Mouse (Mus musculus): ENCODE data around the gene Cryl1. TPM values are rescaled to one million over a fixed set of nuclear protein-coding genes. Genes with fewer than 3 reads are reported as not detected.

Cryl1 gene
- 13.0 and 14.0 TPM in 2 replicates for polyA plus RNA-seq (2014; fragmentation: Nextera tagmentation; extraction: Ambion mirVana)

DNA sequence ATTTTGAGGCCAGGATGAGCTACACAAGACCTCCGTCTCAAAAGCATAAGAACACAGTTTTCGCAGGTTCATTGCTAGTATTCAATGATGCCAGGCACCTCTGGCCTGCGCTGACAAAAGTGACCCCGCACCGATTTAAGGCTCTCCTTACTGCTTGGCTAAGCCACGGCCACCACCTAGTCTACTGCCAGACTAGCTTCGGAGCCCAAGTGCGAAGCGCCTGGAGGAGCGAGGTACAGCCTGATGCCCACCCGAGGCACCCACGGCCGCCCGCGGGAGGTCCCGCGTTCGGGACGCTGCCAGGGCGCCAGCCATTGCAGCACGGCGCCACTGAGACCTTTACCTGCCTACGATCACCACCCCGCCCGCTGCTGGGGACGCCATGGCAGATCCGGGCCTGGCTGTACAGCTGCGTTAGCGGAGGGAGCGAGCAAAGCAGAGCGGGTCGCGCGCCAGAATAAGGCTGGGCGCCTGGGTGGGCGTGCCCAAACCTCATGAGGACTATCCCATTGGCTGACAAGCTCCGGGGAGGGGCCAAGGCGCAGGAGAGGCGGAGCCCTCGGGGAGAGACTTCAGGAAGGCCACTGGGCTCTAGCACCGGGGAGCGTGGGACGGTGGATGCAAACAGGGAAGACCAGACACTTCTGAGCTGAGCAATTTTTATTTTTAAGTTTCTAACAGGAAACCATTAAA is at the start of gene Cryl1:
Gene Cryl1, minus strand, starts transcription at position 465 of the 693 bp plus-strand sequence.
- DNase-seq (ENCODE audit: low spot score) (peak; percentile 96), ATAC-seq (ENCODE audit: insufficient number of reproducible peaks, low FRiP score, low TSS enrichment, low read depth) (peak; percentile 98)
- 2% methylated on average over 43 of the region's 43 CpGs for WGBS
- Histone ChIP-seq H3K4me1 (ENCODE audit: control insufficient read depth, insufficient read depth, low read length) (0 out of 2 replicates have a peak, but pooled peaks cover 2% of the 10 kb centered on the region), H3K27me3 (ENCODE audit: control insufficient read depth, insufficient read depth, low read length) (0 out of 2 replicates have a peak, but pooled peaks cover 2% of the 10 kb centered on the region), H3K4me3 (ENCODE audit: low read depth, low read length) (peak within 1 kb of the TSS; percentile 62), H3K9me3 (ENCODE audit: control insufficient read depth, low read length) (no peaks in the 10 kb centered on the region), H3K9ac (ENCODE audit: low read length) (peak within 1 kb of the TSS; percentile 77), H3K4me2 (ENCODE audit: low read depth, severe bottlenecking) (peak within 1 kb of the TSS; percentile 80), H3K27ac (replicated peaks; ENCODE audit: low read depth, low read length) (no peak within 1 kb of the TSS), H3K36me3 (ENCODE audit: control insufficient read depth, insufficient read depth, low read length) (no peaks in the 10 kb centered on the region)

DNA sequence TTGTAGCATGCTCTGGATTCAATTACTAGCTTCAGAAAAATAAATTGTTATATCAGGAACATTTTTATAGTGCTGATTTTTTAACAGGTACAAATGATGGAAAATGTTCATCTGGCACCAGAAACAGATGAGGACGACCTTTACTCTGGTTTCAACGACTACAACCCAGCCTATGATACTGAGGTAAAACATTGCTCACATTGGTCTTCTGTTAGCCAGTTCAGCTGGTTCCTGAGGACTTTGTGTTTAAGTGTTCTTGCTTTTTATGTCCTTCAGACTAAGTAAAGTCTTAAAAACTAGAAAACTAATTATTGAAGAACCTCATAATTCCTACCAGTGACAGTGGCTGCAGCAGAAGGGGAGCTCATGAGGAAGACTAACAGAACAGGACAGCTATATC is 32.1 kb upstream of the Cryl1 start:
- H3K9me3 ChIP-seq (ENCODE audit: control insufficient read depth, low read length): no peaks in the 10 kb centered on the region
- DNase-seq (ENCODE audit: low spot score): no peak
- WGBS: 56% methylated on average over 2 of the region's 2 CpGs
- ATAC-seq (ENCODE audit: insufficient number of reproducible peaks, low FRiP score, low TSS enrichment, low read depth): no peak
- H3K27me3 ChIP-seq (ENCODE audit: control insufficient read depth, insufficient read depth, low read length): no peaks in the 10 kb centered on the region
- no peak overlapping the region for H3K4me2 ChIP-seq (ENCODE audit: low read depth, severe bottlenecking)
- peaks cover 4% of the 10 kb centered on the region; the same call in 1 of the 2 replicates for H3K4me1 ChIP-seq (ENCODE audit: control insufficient read depth, insufficient read depth, low read length)
- H3K27ac ChIP-seq (replicated peaks; ENCODE audit: low read depth, low read length): no peak overlapping the region
- H3K9ac ChIP-seq (ENCODE audit: low read length): no peak overlapping the region
- H3K4me3 ChIP-seq (ENCODE audit: low read depth, low read length): no peak overlapping the region
- H3K36me3 ChIP-seq (ENCODE audit: control insufficient read depth, insufficient read depth, low read length): no peaks in the 10 kb centered on the region

DNA sequence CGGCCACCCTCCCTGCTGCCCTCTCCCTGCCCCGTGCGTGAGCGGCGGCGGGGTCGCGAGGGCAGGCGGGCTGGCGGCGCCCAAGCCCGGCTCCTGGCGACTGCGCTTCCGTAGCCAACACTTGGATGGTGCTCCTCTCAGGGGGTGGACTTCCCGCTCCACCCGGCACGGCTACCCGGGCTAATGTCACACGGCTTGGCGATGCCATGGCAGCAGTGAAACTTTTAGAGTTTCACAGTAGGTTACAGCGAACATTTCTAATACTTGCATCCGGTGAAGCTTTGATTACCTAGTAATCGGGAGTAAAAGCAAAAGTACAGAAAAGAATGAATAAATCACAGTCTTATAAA is 25.9 kb upstream of the Cryl1 start:
- Histone ChIP-seq H3K27me3 (ENCODE audit: control insufficient read depth, insufficient read depth, low read length) (no peaks in the 10 kb centered on the region), H3K4me1 (ENCODE audit: control insufficient read depth, insufficient read depth, low read length) (no peaks in the 10 kb centered on the region), H3K9ac (ENCODE audit: low read length) (peak overlapping the region; percentile 77), H3K4me2 (ENCODE audit: low read depth, severe bottlenecking) (peak overlapping the region; percentile 70), H3K27ac (replicated peaks; ENCODE audit: low read depth, low read length) (no peak overlapping the region), H3K4me3 (ENCODE audit: low read depth, low read length) (peak overlapping the region; percentile 92), H3K9me3 (ENCODE audit: control insufficient read depth, low read length) (no peaks in the 10 kb centered on the region), H3K36me3 (ENCODE audit: control insufficient read depth, insufficient read depth, low read length) (no peaks in the 10 kb centered on the region)
- WGBS: 2% methylated on average over 23 of the region's 24 CpGs
- peak; percentile 82 for ATAC-seq (ENCODE audit: insufficient number of reproducible peaks, low FRiP score, low TSS enrichment, low read depth)
- DNase-seq (ENCODE audit: low spot score): no peak

DNA sequence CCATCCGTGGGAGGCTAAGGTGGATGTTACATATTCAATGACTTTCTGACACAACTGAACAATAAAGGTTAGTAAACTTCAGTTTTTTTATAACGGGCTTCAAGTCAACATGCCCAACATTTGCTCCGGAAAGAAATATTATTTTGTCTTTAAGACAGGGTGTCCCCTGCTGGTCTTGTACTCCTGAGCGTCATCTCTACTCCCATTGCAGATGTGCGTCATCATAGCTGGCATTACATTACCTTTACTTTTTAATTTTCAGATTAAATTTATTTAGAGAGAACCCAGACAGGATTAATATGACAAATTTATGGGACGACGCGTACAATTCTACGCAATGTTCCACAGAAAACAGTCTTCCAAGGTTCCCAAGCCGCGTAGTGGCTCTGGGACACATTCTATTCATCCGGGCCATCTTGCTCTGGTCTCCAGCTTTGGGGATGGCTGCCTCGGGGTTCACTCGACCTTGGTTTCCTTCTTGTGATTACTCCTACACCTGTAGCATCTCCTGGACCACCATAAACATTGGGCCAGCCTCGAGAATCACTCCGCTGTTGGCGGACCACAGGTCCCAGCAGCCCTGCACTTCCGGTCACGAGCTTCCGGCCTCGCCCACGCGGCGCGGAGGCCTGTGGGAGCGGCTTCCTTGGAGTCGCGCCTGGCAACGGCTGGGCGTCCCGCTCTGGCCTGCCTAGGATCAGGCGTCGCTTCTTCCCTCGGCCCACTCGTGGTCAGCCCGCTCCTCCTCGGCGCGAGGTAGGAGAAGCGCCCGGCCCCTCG is 25.3 kb upstream of the Cryl1 start, which contains the start of gene Ift88:
Gene Ift88, plus strand, starts transcription at position 631 of the 780 bp plus-strand sequence.
- H3K4me1 ChIP-seq (ENCODE audit: control insufficient read depth, insufficient read depth, low read length): no peaks in the 10 kb centered on the region
- H3K4me3 ChIP-seq (ENCODE audit: low read depth, low read length): peak within 1 kb of the TSS; percentile 92
- peak within 1 kb of the TSS; percentile 70 for H3K4me2 ChIP-seq (ENCODE audit: low read depth, severe bottlenecking)
- no peaks in the 10 kb centered on the region for H3K9me3 ChIP-seq (ENCODE audit: control insufficient read depth, low read length)
- DNase-seq (ENCODE audit: low spot score) (peak; percentile 94), ATAC-seq (ENCODE audit: insufficient number of reproducible peaks, low FRiP score, low TSS enrichment, low read depth) (peak; percentile 93)
- WGBS: 5% methylated on average over 39 of the region's 42 CpGs
- H3K27me3 ChIP-seq (ENCODE audit: control insufficient read depth, insufficient read depth, low read length): no peaks in the 10 kb centered on the region
- H3K27ac ChIP-seq (replicated peaks; ENCODE audit: low read depth, low read length): no peak within 1 kb of the TSS
- H3K36me3 ChIP-seq (ENCODE audit: control insufficient read depth, insufficient read depth, low read length): no peaks in the 10 kb centered on the region
- H3K9ac ChIP-seq (ENCODE audit: low read length): peak within 1 kb of the TSS; percentile 77

DNA sequence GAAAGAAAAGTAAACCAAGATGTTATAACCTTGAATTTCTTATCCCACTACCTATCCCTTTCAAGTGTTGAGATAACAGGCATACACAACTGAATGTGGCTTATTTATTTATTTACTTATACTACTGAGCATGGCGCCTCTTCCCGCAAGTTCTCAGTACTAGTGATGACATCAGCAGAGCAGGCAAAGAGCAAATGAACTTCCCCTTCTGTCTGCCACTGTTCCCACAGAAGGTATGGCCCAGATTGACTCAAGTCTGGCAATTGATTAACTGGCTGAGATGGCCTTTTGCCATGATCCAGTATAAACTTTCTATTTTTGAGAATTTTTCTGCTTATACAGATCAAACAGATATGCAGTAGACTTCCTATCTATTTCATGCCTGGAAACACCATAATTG is 18.9 kb upstream of the Cryl1 start:
- H3K4me2 ChIP-seq (ENCODE audit: low read depth, severe bottlenecking): no peak overlapping the region
- no peak overlapping the region for H3K9ac ChIP-seq (ENCODE audit: low read length)
- H3K4me3 ChIP-seq (ENCODE audit: low read depth, low read length): no peak overlapping the region
- DNase-seq (ENCODE audit: low spot score) (no peak), ATAC-seq (ENCODE audit: insufficient number of reproducible peaks, low FRiP score, low TSS enrichment, low read depth) (no peak)
- 96% methylated on average over 2 of the region's 2 CpGs for WGBS
- H3K27ac ChIP-seq (replicated peaks; ENCODE audit: low read depth, low read length): no peak overlapping the region
- no peaks in the 10 kb centered on the region for H3K36me3 ChIP-seq (ENCODE audit: control insufficient read depth, insufficient read depth, low read length)
- H3K27me3 ChIP-seq (ENCODE audit: control insufficient read depth, insufficient read depth, low read length): no peaks in the 10 kb centered on the region
- no peaks in the 10 kb centered on the region for H3K9me3 ChIP-seq (ENCODE audit: control insufficient read depth, low read length)
- no peaks in the 10 kb centered on the region for H3K4me1 ChIP-seq (ENCODE audit: control insufficient read depth, insufficient read depth, low read length)

DNA sequence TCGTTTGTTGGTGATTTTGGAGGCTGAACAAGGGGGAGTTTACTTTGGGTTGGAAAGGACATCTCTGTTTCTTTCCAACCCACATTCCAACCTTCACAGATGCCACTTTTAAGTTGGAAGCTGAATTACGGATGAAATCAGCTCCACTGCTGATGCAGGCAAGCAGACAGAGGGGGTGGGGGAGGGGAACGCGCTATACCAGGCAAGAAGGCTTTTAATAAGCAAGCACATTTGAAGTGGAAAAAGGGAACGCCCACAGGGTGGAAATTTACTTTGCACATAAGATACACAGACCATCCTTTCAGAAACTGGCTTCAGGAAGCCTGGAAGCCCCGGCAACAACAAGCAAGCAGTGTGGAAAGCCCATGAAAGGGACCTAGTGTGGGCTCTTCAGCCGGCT is 13.8 kb upstream of the Cryl1 start:
- DNase-seq (ENCODE audit: low spot score) (no peak), ATAC-seq (ENCODE audit: insufficient number of reproducible peaks, low FRiP score, low TSS enrichment, low read depth) (no peak)
- Histone ChIP-seq H3K9ac (ENCODE audit: low read length) (no peak overlapping the region), H3K27ac (replicated peaks; ENCODE audit: low read depth, low read length) (no peak overlapping the region), H3K27me3 (ENCODE audit: control insufficient read depth, insufficient read depth, low read length) (no peaks in the 10 kb centered on the region), H3K4me1 (ENCODE audit: control insufficient read depth, insufficient read depth, low read length) (no peaks in the 10 kb centered on the region), H3K9me3 (ENCODE audit: control insufficient read depth, low read length) (no peaks in the 10 kb centered on the region), H3K36me3 (ENCODE audit: control insufficient read depth, insufficient read depth, low read length) (no peaks in the 10 kb centered on the region), H3K4me3 (ENCODE audit: low read depth, low read length) (no peak overlapping the region), H3K4me2 (ENCODE audit: low read depth, severe bottlenecking) (no peak overlapping the region)
- 69% methylated on average over 7 of the region's 7 CpGs for WGBS

DNA sequence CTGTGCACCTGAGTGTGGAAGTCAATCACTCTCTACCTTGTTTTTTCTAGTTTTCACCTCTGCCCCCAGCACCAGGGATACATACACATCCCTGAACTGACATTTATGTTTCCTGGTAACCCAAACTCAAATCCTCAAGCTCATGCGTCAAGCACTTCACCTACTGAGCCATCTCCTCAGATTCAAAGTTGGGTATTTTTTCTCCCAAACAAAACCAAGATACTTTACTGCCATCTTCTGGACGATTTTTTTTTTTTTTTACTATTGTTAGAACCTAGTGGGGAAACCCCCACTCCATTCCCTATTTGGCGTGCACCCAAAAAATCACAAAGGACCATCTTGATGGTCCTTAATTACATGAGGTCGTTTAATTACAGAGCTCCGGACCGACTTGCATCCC is 10.8 kb upstream of the Cryl1 start:
- no peak overlapping the region for H3K9ac ChIP-seq (ENCODE audit: low read length)
- H3K4me3 ChIP-seq (ENCODE audit: low read depth, low read length): no peak overlapping the region
- no peak overlapping the region for H3K4me2 ChIP-seq (ENCODE audit: low read depth, severe bottlenecking)
- WGBS: 19% methylated on average over 6 of the region's 6 CpGs
- no peaks in the 10 kb centered on the region for H3K27me3 ChIP-seq (ENCODE audit: control insufficient read depth, insufficient read depth, low read length)
- no peaks in the 10 kb centered on the region for H3K36me3 ChIP-seq (ENCODE audit: control insufficient read depth, insufficient read depth, low read length)
- DNase-seq (ENCODE audit: low spot score): no peak
- H3K9me3 ChIP-seq (ENCODE audit: control insufficient read depth, low read length): no peaks in the 10 kb centered on the region
- H3K27ac ChIP-seq (replicated peaks; ENCODE audit: low read depth, low read length): no peak overlapping the region
- no peak for ATAC-seq (ENCODE audit: insufficient number of reproducible peaks, low FRiP score, low TSS enrichment, low read depth)
- no peaks in the 10 kb centered on the region for H3K4me1 ChIP-seq (ENCODE audit: control insufficient read depth, insufficient read depth, low read length)

DNA sequence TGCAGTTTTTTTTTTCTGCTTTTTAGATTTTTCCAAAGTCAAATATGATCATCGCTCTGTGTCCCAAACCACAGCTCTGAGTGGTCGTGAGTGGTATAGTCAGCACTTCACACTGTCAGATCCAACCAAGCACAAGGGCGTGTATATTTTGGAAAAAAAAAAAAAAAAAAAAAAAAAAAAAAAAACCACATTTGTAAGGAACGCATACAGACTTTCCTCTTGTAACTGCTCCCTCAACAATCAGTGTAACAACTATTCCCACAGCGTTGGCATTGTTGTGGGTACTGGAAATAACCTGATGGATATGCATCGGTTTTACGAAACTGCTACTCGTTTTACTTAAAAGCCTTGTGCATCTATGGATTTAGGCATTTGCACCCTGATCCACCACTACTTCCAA is 9.8 kb upstream of the Cryl1 start:
- Histone ChIP-seq H3K27me3 (ENCODE audit: control insufficient read depth, insufficient read depth, low read length) (no peaks in the 10 kb centered on the region), H3K9ac (ENCODE audit: low read length) (no peak overlapping the region), H3K36me3 (ENCODE audit: control insufficient read depth, insufficient read depth, low read length) (no peaks in the 10 kb centered on the region), H3K9me3 (ENCODE audit: control insufficient read depth, low read length) (no peaks in the 10 kb centered on the region), H3K4me2 (ENCODE audit: low read depth, severe bottlenecking) (no peak overlapping the region), H3K4me3 (ENCODE audit: low read depth, low read length) (no peak overlapping the region), H3K27ac (replicated peaks; ENCODE audit: low read depth, low read length) (no peak overlapping the region), H3K4me1 (ENCODE audit: control insufficient read depth, insufficient read depth, low read length) (no peaks in the 10 kb centered on the region)
- no peak for DNase-seq (ENCODE audit: low spot score)
- no peak for ATAC-seq (ENCODE audit: insufficient number of reproducible peaks, low FRiP score, low TSS enrichment, low read depth)
- WGBS: 81% methylated on average over 8 of the region's 8 CpGs

Measured in limb, embryonic 11.5 days (tissue).